Mouse (Mus musculus): ENCODE data around the gene Creg1.
"Not testable (repeated sequence)": the region's sequence is repeated elsewhere in the genome, so short reads cannot be mapped to it uniquely, and the experiment has no call there.

Gene Creg1

DNA sequence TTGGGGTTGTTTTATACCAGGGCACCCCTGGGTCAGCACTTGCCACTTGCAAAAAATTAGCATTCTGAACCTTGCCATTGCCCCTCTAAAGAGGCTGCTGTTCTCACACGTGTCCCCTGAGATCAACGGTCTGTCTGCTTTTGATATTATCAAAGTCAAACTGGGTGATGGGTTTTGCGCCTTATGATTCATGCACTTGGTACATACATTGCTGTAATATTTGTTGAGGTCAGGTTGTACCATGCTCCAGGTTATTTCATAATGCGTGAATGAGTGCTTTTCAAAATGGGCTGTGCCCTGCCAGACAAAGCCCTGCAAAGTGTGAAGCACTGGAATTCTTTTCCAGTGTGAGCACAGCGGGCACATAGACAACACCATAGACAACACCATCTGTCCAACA lies 11.7 kb upstream of the Creg1 start:
- DNase-seq (ENCODE audit: low spot score) = no peak

DNA sequence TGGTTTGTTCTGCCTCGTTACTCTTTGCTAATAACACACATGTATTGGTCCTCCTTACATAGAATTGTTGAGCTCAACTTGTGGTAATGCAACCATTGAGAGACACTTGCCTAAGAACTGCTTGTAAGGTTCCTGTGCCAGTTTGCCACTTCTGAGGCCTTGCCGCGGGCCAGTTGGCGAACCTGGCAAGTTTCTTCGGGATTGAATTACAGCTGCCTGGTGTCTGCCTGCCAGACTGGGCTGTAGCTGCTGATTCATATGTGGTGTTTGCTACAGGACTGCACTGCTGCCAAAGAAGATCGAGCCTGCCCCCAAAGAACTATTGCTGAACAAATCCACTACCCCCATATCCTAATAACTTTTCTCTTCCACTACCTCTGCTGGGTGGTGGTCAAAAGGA lies 9.3 kb upstream of the Creg1 start:
- DNase-seq (ENCODE audit: low spot score) = no peak

DNA sequence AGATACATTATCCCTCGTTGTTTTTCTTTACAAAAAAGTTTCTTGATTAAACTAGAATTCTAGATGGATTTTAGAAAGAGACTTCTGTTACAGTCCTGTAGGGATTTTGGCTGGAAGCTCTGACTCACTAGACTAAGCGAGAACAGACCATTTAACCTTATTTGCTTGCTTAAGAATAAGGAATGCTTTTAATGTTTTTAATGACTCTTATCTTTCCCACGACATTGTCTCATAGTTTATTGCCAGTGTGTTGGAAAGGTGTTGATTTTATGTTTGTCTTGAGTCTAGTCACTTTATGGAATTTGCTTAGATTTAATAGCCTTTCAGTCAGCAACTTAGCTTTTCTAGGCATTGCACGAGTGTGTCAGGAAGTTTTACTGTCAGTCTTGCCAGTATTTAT lies 8.4 kb upstream of the Creg1 start:
- no peak for DNase-seq (ENCODE audit: low spot score)

DNA sequence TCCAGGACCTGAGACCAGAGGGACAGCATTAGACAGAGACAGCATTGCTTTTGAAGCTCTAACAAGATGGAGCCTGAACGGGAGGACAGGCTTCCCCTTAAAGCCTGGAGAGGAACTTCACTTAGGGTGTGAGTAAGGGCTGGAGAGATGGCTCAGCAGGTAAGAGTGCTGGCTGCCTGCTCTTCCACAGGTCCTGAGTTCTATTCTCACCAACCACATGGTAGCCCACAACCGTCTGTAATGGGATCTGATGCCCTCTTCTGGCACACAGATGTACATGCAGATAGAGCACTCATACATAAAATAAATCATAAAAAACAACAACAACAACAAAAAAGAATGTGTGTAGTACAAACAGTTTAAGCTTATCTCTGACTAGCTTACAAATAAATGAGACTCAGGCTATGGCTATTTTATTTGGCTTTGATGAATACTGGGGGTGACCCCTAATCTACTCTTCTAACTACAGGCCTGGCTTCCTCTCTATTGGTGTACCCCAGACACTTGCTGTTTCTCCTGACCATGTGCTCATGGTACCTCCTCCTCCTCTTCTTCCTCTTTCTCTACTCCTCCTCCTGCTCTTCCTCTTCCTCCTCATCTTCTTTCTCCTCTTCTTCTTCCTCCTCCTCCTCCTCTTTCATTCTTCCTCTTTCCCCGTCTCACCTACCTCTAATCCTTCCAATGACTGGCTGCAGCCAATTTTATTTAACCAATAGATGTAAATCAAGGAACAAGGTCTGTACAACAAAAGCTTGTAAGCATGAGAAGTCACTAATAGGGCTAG lies 1.8 kb upstream of the Creg1 start:
- no peak for DNase-seq (ENCODE audit: low spot score)

DNA sequence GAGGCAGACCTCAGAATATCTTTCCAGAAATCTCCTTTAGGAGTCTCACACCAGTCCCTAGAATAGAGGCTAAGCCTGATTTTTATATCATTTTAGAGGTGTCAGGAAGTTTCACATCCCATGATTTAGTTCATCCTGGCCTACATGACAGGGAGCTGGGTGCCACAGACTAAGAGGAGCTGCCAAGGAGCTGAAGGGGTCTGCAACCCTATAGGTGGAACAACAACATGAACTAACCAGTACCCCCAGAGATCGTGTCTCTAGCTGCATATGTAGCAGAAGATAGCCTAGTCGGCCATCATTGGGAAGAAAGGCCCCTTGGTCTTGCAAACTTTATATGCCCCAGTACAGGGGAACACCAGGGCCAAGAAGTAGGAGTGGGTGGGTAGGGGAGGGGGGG lies 1.0 kb upstream of the Creg1 start:
- not testable (repeated sequence) for DNase-seq (ENCODE audit: low spot score)

DNA sequence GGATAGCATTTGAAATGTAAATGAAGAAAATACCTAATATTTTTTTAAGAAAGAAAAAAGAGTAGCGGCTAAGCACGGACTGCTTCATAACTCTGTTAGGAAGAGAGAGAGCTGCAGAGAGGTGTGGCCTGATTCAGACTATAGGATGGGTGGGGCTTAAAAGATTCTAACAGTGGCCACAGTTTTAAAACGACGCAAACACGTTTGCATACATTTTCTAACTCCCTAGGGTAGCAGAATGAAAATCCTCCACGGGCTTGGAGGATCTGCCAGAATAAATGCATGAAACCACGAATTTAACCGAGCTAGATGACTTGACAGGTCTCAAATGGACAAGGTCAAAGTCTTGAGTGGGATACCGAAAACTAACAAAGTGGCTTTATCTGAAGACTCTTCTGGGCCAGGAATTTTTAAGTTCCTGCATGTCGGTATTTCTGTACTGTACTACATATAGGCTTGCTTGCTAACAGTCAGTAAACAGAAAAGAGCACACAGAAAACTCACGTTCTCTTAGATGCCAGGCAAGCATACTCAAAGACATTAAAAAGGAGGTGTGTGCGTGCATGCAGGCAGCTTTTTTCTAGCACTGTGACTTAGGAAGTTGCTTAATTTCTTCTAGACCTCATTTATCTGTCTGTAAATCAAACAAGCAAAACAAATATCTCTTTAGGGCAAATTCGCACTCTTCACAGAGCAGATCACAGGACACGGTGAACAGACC lies 472 bp upstream of the Creg1 start:
- no peak for DNase-seq (ENCODE audit: low spot score)

DNA sequence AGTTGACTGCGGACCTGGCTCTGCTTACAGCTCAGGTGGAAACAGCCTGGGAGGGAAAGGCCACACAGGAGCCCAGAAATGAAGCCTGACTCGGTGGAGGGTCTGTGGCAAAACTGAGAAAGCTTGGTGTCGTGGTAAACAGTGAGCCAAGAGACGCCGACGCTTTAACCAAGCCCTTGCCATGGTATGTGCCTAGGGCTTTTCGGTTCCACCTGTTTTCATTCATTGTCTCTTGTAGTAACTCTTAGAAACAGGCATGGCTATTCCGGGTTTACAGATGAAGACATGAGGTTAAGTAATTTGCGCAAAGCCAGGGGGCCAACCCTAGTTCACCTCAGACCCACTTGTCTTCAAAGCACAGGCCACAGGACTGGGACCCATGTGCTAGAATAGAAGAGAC lies 1.0 kb downstream of the Creg1 start:
- DNase-seq (ENCODE audit: low spot score) = no peak

DNA sequence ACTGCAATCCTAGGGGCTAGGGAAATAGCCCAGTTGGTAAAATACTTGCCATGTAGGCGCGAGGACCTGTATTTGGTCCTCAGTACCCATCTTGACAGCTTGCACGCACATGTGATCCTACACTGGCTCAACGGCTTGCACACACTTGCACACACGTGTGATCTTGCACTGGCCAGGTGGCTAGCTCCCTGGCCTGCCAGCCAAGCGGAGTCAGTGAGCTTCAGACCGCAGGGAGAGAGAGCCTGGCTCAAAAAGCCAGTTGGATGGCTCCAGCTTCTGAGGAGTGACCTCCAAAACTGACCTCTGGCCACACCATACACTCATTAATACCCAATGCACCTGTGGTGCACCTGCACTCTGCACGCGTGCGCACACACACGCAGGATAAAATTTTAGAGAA lies 1.5 kb downstream of the Creg1 start:
- no peak for DNase-seq (ENCODE audit: low spot score)

DNA sequence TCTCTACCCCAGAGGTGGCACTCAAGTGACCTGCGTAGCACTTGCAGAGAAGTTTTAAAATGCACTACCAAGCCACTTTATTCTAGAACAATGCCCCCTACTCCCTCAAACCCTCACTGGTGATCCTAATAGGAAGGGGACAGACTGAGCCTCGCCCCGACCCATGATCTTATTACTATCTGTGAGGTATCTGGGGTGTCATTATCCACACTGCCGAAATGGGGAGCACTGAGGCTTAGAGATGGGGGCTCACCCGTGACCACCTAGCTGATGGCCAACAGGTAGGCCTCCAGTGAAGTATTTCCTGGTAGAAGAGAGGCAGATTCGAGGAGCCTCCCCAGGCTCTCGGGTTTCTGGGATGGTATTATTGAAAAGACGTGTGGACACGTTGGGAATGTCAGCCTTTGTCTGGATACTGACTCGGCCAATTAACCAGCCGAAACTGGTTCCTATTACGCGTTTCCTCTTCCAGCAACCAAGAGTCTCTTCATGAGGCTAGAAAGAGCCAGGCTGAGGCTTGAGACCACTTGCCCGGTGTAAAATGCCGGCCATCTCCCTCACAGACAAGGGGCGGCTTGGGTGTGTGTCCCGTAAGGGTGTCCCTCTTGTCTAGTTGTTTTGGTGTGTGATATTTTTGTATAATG lies 2.2 kb downstream of the Creg1 start:
- no peak for DNase-seq (ENCODE audit: low spot score)

DNA sequence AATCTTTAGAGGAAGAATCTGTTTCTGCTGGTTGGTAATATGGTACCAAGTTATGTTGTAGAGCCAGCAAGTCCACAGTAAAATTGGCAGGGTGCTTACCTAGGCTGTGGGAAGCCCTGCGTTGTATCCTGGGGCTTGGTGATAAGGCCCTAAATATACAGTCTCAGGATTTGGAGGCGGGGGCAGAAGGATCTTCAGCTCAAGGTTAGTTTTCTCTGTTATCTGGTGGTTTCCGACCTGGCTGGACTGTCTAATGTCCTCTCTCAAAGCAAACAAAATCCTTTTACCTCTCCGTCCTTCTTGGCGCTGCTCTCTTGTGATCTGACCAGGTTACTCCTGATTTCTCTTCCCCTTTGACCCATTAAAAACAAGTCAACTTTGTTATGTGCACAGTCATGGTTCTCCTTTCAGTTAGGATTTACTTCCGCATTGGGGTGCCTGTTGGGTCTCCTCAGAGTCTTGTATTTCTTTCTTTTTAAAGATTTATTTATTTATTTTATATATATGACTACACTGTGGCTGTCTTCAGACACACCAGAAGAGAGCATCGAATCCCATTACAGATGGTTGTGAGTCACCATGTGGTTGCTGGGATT lies 2.8 kb downstream of the Creg1 start:
- DNase-seq (ENCODE audit: low spot score) = no peak

DNA sequence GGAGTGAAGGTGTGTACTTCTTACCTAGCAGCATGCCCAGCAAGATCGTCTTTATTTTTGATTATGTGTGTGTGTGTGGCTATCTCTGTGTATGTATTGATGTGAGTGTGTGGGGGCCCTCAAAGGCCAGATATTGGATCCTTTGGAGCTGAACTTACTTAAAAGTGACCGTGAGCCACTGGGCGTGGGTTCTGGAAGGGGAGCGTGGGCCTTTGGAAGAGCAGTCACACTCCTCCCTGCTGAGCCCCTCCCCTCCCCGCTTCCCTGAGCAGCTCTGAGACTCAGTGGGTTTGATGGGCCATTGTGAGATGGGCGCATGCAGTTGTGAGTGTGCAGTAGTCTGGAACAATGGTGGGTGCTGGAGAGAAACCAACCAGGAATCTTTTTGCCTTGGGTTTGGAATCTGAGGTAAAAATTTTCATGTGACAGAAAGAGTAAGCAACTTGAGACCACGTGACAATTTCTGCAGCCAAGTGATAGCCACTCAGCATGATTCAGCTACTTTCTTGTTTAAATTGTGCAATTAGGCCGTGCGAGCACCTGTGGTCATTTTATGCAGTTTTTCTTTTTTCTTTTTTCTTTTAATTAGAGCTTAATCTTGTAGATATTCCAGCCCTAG lies 5.5 kb downstream of the Creg1 start:
- DNase-seq (ENCODE audit: low spot score) = no peak

DNA sequence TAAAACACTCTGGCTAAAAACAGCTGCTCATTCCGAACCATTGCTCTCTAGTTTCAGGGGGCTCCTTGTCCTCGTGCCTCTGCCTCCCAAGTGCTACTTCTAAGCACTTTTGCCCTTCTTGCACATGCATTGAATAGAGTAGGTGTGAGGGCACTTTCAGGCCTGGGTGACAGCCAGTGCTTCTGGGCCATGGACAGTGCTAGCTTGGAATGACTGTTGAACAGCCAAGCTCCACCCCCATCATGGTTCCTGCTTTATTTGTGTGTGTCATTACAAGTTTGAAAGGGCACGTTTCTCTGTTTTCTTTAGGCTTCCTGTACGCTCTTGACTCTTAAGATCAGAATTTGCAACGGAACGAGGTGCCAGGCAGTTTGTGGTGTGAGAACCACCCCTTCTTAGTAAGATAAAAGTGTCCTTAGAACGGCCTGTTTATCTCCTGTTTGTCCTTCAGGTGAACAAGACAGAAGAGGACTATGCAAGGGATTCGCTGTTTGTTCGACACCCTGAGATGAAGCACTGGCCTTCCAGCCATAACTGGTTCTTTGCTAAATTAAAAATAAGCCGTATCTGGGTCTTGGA lies 6.7 kb downstream of the Creg1 start:
- DNase-seq (ENCODE audit: low spot score) = no peak

DNA sequence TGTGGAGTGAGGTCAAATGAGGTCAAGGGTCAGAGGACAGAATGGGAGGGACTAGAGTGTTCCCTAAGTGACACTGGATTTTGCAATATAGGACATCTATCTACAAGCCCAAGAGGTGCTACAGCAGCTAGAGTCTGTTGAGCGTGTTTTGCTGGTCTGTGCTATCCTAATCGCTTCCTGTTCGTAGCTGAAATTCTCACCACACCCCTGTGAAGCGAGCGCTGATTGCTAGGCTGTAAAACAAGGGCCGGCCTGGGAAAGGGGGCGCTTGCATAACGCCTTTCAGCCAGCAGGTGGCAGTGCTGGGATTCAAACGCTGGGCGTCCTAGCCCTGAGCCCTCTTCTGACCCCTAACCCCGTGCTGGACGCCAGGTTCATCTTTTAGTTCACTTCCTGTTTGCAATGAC lies 7.9 kb downstream of the Creg1 start:
- DNase-seq (ENCODE audit: low spot score) = no peak

DNA sequence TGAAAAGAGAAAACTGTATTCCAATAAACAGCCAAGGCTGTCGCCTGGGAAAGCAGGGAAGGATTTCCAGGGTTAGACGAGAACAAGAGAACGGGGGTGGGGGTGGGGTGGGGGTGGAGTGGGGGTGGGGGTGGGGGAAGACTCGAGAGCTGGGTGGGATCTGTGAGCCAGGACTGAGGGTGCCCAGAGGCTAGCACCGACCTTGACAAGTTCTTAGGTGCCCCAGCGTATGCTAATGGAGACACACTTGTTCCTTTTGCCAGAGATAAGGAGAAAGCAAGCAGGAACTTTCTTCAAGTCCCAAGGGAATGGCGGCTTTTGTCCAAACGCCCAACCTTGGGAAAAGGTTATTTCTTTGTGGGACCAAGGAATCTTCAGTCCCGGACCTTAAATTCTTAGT lies 8.5 kb downstream of the Creg1 start:
- no peak for DNase-seq (ENCODE audit: low spot score)

DNA sequence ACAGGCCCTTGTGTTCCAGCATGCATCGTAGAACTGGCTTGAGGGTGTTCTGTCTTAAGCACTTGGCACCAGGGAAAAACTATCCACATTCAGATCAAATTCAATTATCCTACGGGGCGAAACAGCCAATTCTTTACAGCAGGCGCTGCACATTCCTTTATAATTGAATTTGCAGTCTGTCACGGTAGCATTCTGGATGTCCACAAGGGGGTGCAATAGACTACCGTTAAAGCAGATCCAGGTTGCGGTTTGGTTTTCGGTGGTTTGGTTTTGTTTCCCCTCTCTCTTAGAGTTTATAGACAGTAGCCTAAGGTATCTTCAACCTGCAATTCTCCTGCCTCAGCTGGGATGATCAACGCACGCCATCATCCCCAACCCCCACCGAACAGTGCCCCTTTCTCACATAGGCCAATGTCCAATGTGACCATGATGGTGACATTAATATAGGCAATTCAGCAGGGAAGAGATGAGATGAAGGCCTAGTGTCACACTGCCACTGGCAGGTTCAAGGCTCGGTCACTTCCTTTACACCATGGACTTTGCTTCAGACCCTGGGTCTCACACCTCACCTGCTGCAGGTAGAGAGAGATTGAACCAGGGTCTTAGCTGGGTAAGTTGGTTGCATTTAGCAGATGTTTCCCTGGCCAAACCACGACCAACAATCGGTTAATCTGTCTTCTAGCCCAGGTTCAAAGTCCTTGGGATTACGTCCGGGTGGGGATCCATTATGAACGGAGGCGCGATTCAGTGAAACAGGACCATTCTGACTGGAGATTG lies 12.2 kb downstream of the Creg1 start:
- peak; percentile 31 for DNase-seq (ENCODE audit: low spot score)

DNA sequence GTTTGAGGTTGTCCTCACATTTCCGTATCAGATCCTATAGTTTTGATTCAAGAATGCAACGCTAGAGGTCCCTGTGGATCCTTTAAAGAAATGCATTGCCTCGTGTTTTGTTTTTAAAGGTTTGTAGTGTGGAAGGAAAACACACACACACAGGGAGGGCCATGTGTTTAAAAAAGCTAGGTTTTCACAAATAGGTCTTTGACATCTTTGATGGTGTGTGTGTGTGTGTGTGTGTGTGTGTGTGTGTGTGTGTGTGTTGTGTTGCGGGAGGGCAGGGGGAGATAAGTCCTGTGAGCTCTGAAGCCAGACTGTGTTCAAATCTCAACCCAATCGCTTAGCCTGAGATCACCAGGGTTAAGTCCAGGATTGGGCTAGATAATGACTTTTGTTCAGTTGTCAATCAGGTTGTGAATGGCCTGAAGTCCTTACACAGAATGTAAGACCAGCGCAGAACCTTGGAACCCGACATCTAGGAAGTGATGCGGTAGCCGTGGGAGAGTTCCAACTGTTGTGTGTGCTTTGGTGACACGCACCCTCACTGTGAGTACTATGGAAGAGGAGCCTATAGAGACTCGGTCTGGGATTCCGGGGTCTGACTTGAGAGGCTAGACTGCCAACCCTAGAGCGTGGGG lies 16.5 kb downstream of the Creg1 start:
- DNase-seq (ENCODE audit: low spot score) = peak; percentile 42

DNA sequence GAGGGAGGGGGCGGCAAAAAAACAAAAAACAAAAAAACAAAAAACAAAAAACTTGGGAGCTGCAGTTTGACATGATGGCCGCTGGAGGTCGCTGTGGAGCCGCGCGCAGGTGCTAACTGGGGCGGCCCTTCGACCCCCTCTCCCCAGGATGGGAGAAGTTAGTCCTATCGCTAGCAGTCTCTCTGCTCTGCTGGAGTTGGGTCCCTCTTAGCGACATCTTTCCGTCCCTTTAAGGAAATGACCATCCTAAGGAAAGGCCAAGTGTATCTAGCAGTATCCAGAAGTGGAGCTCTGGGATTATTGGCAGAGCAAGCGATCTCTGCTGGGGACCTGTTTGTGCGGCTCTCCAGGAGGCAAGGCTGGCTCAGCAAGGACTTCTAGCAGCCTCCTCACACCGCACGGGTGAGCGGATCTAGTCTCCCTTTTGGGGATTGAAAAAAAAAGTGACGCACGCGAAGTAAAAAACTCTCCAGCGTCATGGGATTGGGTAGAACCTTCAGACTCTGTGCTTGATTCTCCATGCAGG lies 17.1 kb downstream of the Creg1 start:
- DNase-seq (ENCODE audit: low spot score) = no peak

DNA sequence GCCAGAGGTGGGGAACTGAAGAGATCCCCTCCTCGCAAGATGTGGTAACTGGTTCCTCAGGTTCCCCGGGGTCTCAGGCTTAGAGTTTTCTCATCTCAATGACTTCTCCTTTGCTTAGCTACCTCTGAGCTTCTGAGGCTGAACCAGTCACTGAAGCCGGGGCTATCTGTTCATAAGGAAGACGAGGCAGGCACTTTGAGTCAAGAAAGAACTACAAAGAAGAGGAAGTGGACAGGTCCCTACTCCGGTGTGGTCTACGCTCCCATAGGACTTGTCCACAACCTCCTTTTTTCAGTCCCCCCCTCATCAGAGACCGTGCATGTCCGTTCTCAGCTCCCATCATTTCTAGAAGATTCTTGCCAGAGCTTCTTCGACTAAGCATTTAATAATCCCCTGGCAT lies 17.9 kb downstream of the Creg1 start:
- DNase-seq (ENCODE audit: low spot score) = no peak

DNA sequence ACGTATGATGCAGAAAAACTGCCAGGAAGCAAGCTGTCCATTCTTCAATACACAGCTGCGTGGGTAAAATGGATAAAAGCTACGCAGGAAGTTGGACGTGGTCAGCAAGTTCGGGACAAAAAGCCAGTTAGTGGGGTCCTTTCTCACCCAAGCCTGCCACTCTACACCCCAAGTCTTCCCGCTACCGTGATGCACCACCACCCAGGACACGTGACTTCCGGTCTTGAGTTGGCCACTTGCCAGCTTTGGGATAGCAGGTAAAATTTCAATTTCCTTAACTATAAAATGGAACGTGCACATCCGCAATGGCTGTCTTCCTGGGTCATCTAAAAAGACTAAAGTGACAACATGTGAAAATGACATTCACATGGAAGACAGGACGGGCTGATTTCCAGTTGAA lies 18.4 kb downstream of the Creg1 start:
- no peak for DNase-seq (ENCODE audit: low spot score)

DNA sequence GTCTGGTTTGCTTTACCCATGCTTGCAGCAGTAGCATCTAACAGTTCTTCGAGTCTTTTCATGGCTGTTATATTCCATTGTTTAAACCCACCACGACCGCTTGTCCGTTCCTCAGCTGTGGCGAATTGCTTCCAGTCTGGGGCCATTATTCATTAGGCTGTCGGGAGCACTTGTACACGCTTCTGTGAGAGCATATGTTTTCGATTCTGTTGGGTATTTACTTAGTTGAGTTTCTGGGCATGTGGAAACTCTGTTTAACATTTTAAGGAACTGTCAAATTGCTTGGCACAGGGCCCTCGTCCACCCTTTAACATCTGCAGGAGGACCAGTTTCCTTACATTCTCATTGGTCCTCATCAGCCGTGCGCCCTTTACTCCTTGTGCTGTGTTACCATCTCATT lies 22.8 kb downstream of the Creg1 start:
- no peak for DNase-seq (ENCODE audit: low spot score)

DNA sequence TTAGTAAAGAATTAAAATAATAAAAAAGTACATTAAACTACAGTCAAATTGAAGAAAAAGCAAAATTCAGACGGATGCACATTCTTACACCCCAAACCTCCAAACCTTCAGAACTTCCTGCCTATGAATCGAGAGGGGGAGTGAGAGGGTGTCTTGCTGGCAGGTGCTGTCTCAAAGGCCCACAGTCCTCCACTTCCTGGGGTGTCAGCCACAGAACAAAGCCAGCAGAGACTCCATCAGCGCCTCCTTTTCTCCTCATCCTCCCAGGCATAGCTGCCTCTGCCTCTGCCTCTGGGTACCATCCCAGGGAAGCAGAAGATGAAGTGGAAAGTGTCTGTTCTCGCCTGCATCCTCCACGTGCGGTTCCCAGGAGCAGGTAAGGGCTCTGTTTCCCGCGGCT lies 25.0 kb downstream of the Creg1 start, which contains the start of gene Cd247:
TSS of gene Cd247 (plus strand) at position 171 of the 400 bp plus-strand sequence.
- no peak for DNase-seq (ENCODE audit: low spot score)
